Mouse (Mus musculus) embryonic facial prominence, embryonic 11.5 days (tissue): Measurements from ENCODE around the gene Ntrk1. TPM values are rescaled to one million over a fixed set of nuclear protein-coding genes. Genes with fewer than 3 reads are reported as not detected.

Experiments used
- ATAC-seq: fragments of 200-750 bp; cut with Nextera tagmentation; replicated peaks from 2 replicates; pipeline ENCODE4 v1.8.0; 2017; ENCODE audit warnings: low read depth; ENCODE audit not compliant: insufficient number of reproducible peaks, low FRiP score, low TSS enrichment
- DNase-seq: peaks from one replicate; pipeline ENCODE4 v3.0.0-alpha.2; 2015; ENCODE audit warnings: low spot score
- H3K27ac ChIP-seq: fragments of 300-500 bp; sonication (generic); replicated peaks from 2 replicates; pipeline ENCODE4 v1.5.1; 2014; ENCODE audit warnings: mild to moderate bottlenecking, low read depth, low read length, control low read depth
- H3K27me3 ChIP-seq: fragments of 300-500 bp; sonication (generic); 2 replicates; pipeline ENCODE4 v1.6.1; 2014; ENCODE audit warnings: mild to moderate bottlenecking, low read length, moderate library complexity, mixed read lengths; ENCODE audit not compliant: control insufficient read depth, insufficient read depth
- H3K36me3 ChIP-seq: fragments of 300-500 bp; sonication (generic); replicated peaks from 2 replicates; pipeline ENCODE4 v1.6.1; 2014; ENCODE audit warnings: low read depth, mild to moderate bottlenecking, low read length, moderate library complexity, mixed read lengths; ENCODE audit not compliant: control insufficient read depth, insufficient read depth
- H3K4me1 ChIP-seq: fragments of 300-500 bp; sonication (generic); 2 replicates; pipeline ENCODE4 v1.6.1; 2014; ENCODE audit warnings: low read length, mixed read lengths; ENCODE audit not compliant: control insufficient read depth, insufficient read depth
- H3K4me2 ChIP-seq: fragments of 300-500 bp; sonication (generic); 2 replicates; pipeline ENCODE4 v1.6.1; 2014; ENCODE audit warnings: low read depth, mild to moderate bottlenecking, control low read depth, low read length, moderate library complexity
- H3K4me3 ChIP-seq: fragments of 300-500 bp; sonication (generic); 2 replicates; pipeline ENCODE4 v1.5.1; 2014; ENCODE audit warnings: low read depth, low read length, control low read depth
- H3K9ac ChIP-seq: fragments of 300-500 bp; sonication (generic); replicated peaks from 2 replicates; pipeline ENCODE4 v1.6.1; 2014; ENCODE audit warnings: mild to moderate bottlenecking, control low read depth, low read length
- H3K9me3 ChIP-seq: fragments of 300-500 bp; sonication (generic); replicated peaks from 2 replicates; pipeline ENCODE4 v1.6.1; 2016; ENCODE audit warnings: mild to moderate bottlenecking, low read length, inconsistent platforms, mixed read lengths; ENCODE audit not compliant: control insufficient read depth
- WGBS: fragments of 180-500 bp; shearing (Covaris S2); extraction: QIAGEN DNeasy Blood & Tissue Kit; methylation state at CpG from one replicate; pipeline ENCODE4 v1.1.7; 2014; 5-methylcytosine and 5-hydroxymethylcytosine counted together
- polyA plus RNA-seq: library from polyadenylated mRNA; unstranded; fragments of >200 nt; fragmentation: Nextera tagmentation; extraction: Ambion mirVana; gene quantifications from 2 replicates; pipeline ENCODE4 v1.2.1, GENCODE M21; 2014

Gene Ntrk1
- polyA plus RNA-seq, 1 experiment from 2014 or later = 7.4 TPM

DNA sequence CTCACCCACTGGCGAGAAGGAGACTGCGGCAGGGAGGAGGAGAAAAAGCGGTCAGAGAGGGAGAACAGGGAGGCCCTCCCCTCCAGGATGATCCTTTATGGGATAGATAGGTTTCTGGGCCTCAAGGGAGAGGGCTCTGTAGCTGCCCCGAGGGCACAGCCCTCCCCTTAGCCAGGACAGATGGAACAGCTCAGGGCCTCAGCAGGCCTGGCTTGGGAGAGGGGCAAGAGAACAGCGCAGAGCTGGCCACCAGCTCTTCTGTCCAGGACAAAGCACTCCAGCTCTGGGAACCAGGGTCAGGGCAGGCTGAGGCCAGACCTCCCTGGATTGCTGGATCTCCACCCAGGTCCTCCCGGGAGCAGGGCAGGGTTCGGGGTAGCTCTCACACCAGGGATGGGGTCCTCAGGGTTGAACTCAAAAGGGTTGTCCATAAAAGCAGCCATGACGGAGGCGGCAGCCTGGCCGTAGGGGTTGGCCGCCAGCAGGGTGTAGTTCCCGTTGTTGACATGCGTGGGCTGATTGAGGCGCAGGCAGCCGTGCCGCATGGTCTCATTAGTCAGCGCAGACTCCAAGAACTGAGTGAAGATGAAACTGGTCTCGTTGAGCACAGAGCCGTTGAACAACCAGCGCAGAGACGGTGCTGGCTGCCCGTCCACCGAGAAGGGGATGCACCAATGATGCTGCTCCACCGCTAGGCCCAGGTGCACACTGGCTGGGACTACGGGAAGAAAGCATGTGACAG, 11.5 kb downstream of the Ntrk1 start:
- H3K4me1 ChIP-seq = no peaks in the 10 kb centered on the region; the same call in 1 of the 2 replicates
- no peaks in the 10 kb centered on the region; the same call in 1 of the 2 replicates for H3K27me3 ChIP-seq
- DNase-seq (no peak), ATAC-seq (no peak)
- 86% methylated on average over 25 of the region's 25 CpGs for WGBS
- H3K36me3 ChIP-seq = no peaks in the 10 kb centered on the region
- no peaks in the 10 kb centered on the region for H3K9me3 ChIP-seq
- H3K9ac ChIP-seq = no peak overlapping the region
- no peak overlapping the region for H3K27ac ChIP-seq
- no peak overlapping the region for H3K4me3 ChIP-seq
- H3K4me2 ChIP-seq = no peak overlapping the region

DNA sequence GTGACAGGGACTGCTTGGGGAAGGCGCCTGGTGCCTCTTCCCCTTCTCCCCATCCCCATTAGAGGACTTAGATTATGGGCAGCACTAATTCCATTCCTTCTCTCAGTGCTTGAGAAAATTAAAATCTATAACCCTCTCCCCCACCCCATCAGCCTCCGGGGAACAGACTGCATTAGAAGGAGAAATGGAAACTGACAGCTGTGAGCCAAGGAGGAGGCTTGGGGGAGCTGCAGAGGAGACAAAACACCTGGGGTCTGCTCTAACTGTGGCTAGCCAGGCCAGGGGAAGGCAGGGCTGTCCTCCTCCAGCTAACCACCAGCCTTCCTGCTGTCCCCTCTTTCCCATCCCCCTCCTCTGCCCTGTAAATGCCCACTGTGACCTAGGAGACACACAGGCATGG, 15.9 kb downstream of the Ntrk1 start:
- Histone ChIP-seq H3K4me3 (no peak overlapping the region), H3K36me3 (no peaks in the 10 kb centered on the region), H3K9ac (no peak overlapping the region), H3K27me3 (peaks cover 3% of the 10 kb centered on the region; the same call in 1 of the 2 replicates), H3K9me3 (no peaks in the 10 kb centered on the region), H3K27ac (no peak overlapping the region), H3K4me2 (no peak overlapping the region), H3K4me1 (no peaks in the 10 kb centered on the region; the same call in 1 of the 2 replicates)
- 38% methylated on average over 2 of the region's 2 CpGs for WGBS
- DNase-seq (no peak), ATAC-seq (no peak)

DNA sequence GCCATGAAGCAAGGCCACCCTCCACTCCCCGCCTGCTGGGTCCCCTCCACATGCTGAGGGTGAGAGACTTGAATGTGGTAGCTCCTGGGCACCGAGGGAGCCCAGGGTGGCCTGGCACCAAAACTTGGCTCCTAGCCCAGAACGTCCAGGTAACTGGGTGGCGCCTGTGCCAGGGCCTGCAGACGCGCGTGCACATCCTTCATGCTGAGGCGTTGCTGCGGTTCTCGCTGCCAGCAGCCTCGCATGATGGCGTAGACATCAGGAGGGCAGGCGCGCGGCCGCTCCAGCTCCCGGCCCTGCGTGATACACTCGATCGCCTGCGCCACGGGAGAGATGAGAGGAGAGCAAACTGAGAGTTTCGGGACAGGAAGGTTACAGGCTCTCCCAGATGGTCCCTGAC, 16.7 kb downstream of the Ntrk1 start:
- 55% methylated on average over 23 of the region's 23 CpGs for WGBS
- no peaks in the 10 kb centered on the region; the same call in 1 of the 2 replicates for H3K4me1 ChIP-seq
- DNase-seq = no peak
- no peak overlapping the region for H3K4me3 ChIP-seq
- peak overlapping the region; percentile 22; the same call in 1 of the 2 replicates for H3K9ac ChIP-seq
- H3K27ac ChIP-seq = peak overlapping the region; percentile 20; the same call in 1 of the 2 replicates
- H3K4me2 ChIP-seq = peak overlapping the region; percentile 10; the same call in 1 of the 2 replicates
- H3K9me3 ChIP-seq = no peaks in the 10 kb centered on the region
- no peak for ATAC-seq
- H3K27me3 ChIP-seq = peaks cover 3% of the 10 kb centered on the region; the same call in 1 of the 2 replicates
- H3K36me3 ChIP-seq = no peaks in the 10 kb centered on the region

DNA sequence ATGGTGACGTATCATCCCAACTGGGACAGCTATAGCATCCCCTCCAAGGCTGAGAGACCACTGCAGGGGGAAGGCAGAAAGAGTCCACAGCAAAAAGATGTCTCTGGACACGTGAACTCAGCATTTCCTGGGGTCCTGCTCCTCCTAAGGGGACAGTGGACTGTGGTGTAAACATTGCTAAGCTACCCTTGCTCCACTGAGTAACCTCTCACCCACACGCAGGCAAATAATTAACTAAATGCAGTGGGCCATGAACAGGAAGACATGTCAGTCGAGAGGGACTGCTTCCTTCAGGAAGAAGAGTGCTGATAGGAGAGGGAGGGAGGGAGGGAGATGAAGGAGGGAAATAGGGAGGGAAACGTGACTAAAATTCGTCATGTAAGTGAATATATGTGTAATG, 23.9 kb downstream of the Ntrk1 start:
- Histone ChIP-seq H3K4me3 (no peak overlapping the region), H3K9me3 (no peaks in the 10 kb centered on the region), H3K9ac (no peak overlapping the region), H3K4me2 (no peak overlapping the region), H3K4me1 (no peaks in the 10 kb centered on the region), H3K27ac (no peak overlapping the region), H3K36me3 (no peaks in the 10 kb centered on the region), H3K27me3 (peaks cover 2% of the 10 kb centered on the region; the same call in 1 of the 2 replicates)
- WGBS = 49% methylated on average over 6 of the region's 6 CpGs
- no peak for ATAC-seq
- DNase-seq = no peak

DNA sequence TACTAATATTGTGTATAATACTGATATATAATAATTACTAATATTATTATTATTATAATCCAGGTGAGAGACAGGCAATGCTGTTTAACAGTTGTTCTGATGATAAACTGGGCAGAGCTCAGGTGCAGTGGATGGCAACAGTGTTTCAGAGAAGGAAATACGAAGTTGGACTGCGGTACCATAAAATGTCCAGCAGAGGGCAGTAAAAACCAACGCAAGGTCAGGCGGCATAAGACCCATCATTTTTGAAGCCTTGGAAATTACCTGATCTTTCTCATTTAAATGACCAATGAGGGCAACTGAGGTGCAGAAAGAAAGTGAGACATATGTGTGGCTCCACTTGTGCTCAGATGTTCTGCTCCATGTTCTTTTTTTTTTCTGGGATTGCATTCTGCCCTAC, 24.7 kb downstream of the Ntrk1 start:
- Histone ChIP-seq H3K9me3 (no peaks in the 10 kb centered on the region), H3K36me3 (no peaks in the 10 kb centered on the region), H3K4me3 (no peak overlapping the region), H3K4me2 (no peak overlapping the region), H3K27me3 (peaks cover 2% of the 10 kb centered on the region; the same call in 1 of the 2 replicates), H3K27ac (no peak overlapping the region), H3K9ac (no peak overlapping the region), H3K4me1 (peaks cover under 1% of the 10 kb centered on the region; the same call in 1 of the 2 replicates)
- ATAC-seq (no peak), DNase-seq (peak; percentile 83)
- WGBS = under 1% methylated on average over 4 of the region's 4 CpGs

DNA sequence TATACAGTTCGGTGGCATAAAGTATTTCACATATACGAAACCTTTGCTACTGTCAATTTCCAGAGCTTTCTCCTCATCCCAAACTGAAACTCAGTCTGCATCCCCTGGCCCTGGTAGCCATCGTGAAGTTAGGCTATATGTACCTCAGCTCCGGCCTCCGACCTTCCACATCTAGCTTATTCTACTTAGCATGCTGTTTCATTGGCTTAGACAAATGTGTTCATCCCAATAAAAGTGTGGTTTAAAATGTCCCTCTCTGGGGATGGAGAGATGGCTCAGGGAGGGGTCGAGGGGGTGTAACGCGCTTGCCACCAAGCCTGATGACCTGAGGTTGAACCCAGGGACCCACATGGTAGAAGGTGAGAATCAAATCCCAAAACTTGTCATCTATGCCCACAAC, 25.5 kb downstream of the Ntrk1 start:
- H3K4me2 ChIP-seq = no peak overlapping the region
- 77% methylated on average over 8 of the region's 8 CpGs for WGBS
- no peak overlapping the region for H3K9ac ChIP-seq
- peaks cover 2% of the 10 kb centered on the region; the same call in 1 of the 2 replicates for H3K27me3 ChIP-seq
- H3K4me1 ChIP-seq = peaks cover 5% of the 10 kb centered on the region
- DNase-seq (no peak), ATAC-seq (no peak)
- no peaks in the 10 kb centered on the region for H3K9me3 ChIP-seq
- H3K4me3 ChIP-seq = no peak overlapping the region
- no peaks in the 10 kb centered on the region for H3K36me3 ChIP-seq
- H3K27ac ChIP-seq = no peak overlapping the region

DNA sequence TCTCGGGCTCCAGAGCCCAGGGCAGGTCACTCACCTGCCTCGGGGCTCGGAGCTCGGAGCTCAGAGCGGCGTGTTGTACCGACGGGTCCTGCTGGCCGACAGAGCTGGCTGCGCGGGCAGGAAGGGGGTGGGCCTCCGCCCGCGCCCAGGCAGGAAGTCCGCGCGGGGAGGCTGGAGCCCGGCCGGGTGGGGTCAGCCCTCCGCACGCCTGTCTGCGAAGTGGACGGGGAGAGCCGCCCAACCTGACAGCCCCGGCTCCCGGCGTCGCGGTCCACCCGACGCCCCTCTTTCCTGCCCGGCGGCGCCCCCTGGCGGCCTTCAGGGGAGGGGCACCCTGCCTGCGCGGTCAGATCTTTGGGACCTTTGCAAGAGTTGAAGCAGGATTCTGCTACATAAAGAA, 26.1 kb downstream of the Ntrk1 start:
- Histone ChIP-seq H3K4me2 (peak overlapping the region; percentile 56), H3K4me1 (peaks cover 7% of the 10 kb centered on the region), H3K9ac (peak overlapping the region; percentile 55), H3K27ac (no peak overlapping the region), H3K27me3 (peaks cover 2% of the 10 kb centered on the region; the same call in 1 of the 2 replicates), H3K36me3 (no peaks in the 10 kb centered on the region), H3K9me3 (no peaks in the 10 kb centered on the region), H3K4me3 (peak overlapping the region; percentile 36)
- peak; percentile 79 for DNase-seq
- WGBS = under 1% methylated on average over 31 of the region's 37 CpGs
- ATAC-seq = peak; percentile 58; the same call in 1 of the 2 replicates

DNA sequence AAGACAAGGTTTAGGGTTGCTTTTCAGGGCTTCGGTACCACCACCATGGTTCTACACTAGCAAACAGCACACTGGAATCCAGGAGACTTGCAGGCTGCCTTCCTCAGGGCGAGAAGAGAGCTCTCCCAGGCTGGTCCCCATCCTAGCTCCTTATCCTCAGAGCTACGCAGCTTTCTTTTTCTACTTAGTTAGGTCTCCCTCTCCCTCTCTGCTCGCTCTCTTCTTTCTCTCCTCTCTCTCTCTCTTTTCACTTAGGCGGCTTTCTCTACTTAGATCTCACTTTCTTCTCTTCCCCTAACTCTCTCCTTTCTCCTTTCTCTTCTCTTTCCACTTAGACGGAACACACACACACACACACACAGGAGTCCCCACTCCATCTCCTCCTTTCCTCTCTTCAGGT, 26.5 kb downstream of the Ntrk1 start:
- peak overlapping the region; percentile 55 for H3K9ac ChIP-seq
- no peaks in the 10 kb centered on the region for H3K36me3 ChIP-seq
- peak overlapping the region; percentile 36 for H3K4me3 ChIP-seq
- DNase-seq (no peak), ATAC-seq (no peak)
- H3K27me3 ChIP-seq = peaks cover 2% of the 10 kb centered on the region; the same call in 1 of the 2 replicates
- no peaks in the 10 kb centered on the region for H3K9me3 ChIP-seq
- no peak overlapping the region; the same call in 1 of the 2 replicates for H3K27ac ChIP-seq
- 45% methylated on average over 6 of the region's 6 CpGs for WGBS
- H3K4me1 ChIP-seq = peaks cover 11% of the 10 kb centered on the region
- H3K4me2 ChIP-seq = peak overlapping the region; percentile 56
